Mouse (Mus musculus) cerebellum, adult 9-11 months (tissue): ENCODE results near the gene Zfp963.
"Not testable (repeated sequence)": the region's sequence is repeated elsewhere in the genome, so short reads cannot be mapped to it uniquely, and the experiment has no call there.

Experiments
- DNase-seq: peaks from one replicate; pipeline ENCODE4 v3.0.0; 2022

The Zfp963 gene

GRCm38 (mm10) chr8:69735495-69735894, 14.3 kb downstream of the Zfp963 start:
- DNase-seq = no peak

GRCm38 (mm10) chr8:69717232-69717580, 32.6 kb downstream of the Zfp963 start:
- no peak for DNase-seq

GRCm38 (mm10) chr8:69716403-69717231, 33.2 kb downstream of the Zfp963 start:
- DNase-seq = peak; percentile 99

- DNase-seq = peak; percentile 35
Measured at GRCm38 (mm10) chr8:69715366-69715765, 34.4 kb downstream of the Zfp963 start.

- no peak for DNase-seq
Measured at GRCm38 (mm10) chr8:69713516-69713915, 36.3 kb downstream of the Zfp963 start.

GRCm38 (mm10) chr8:69710624-69711023, 39.1 kb downstream of the Zfp963 start, which contains the start of gene Zfp869:
Zfp869 (minus strand) TSS chr8:69710724.
- DNase-seq = not testable (repeated sequence)

- DNase-seq = no peak
Measured at GRCm38 (mm10) chr8:69701810-69702209, 48.0 kb downstream of the Zfp963 start.
